Mouse (Mus musculus): ENCODE measurements around the gene Zfp281. TPM values are rescaled to one million over a fixed set of nuclear protein-coding genes. Genes with fewer than 3 reads are reported as not detected.

Gene Zfp281
- polyA plus RNA-seq (2012; rRNA removed): 3.6 and 4.6 TPM in 2 replicates

DNA sequence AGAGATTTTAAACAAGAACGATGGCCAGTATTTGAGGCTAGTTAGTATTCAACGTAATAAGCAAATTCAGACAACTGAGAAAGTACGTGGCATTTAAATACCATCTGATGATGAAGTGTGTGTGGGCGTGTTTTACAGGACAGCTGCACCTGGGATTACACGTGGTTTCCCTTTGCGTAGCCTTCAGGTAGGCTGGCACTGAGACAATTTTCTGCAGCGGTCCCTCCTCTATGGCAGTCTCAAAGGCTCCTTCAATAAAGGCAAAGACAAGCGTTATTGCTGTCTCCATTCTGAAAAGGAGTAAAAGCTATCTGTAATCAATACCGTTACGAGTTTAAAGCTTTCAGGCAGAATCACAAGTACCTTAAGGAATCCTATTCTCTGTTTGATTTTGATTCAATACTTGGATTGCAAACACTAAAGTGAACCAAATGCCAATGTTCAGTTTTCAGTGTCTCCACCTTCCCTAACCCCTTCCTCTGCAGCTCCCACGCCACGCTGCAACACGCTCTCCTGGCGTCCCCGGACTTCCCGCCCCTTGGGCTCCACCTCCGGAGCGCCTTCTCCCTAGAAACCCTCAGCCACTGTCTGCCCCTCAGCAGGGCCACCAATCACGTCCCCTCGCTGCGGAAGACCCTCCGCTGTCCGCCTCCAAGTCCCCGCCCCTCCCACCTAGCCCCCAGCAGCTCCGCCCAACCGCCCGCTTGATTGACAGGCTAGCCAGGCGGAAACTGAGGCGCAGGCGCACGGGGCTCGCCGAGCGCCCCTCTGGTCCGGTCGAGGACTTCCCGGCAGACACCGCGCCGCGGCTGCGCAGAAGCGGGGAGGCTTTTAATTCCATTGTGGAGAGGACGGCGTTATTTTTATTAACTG is at the start of gene Zfp281:
TSS of gene Zfp281 (plus strand) at position 756 of the 873 bp plus-strand sequence.
- no peak for TF ChIP-seq CTCF (IDR thresholded peaks at IDR 0.05; ENCODE audit: insufficient read depth, low read length)
- TF ChIP-seq POLR2A (IDR thresholded peaks at IDR 0.05; ENCODE audit: borderline replicate concordance, extremely low read depth, low read depth, low read length): peak; percentile 54; the same call in 1 of the 2 replicates

DNA sequence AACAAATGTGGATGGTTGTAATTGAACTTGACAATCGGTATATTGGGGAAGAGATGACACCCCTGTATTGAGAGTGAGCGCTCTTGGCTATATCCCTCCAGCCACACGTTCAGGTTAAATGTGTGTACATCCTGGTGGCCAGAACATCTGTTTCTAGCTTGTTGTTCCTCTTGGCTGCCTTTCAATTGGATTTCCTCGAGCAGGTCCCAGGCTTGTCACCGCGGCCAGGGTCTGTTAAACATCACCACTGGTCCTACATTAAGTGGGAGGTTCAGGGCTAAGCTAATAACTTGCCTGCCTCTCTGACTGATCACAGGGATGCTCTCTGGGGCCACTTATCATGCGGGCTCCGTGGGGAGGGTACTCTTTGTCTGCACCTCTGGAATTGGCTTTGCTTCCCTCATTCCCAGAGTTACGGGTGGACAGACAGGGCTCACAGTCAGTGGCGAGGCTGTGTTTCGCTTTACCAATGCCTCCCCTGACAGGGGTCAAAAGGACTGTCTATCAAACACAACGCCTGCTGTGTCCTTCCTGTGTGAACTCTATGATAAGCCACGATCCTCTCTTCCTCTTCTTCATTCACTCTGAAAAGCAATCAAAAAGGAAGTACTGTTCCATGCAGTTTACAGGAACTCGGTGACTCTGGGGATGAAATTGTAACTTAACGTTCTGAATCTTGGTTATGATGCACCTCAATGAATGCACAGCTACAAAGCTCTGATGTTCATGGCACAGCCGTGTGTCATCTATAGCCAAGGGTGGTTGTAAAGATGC is 46.6 kb upstream of the Zfp281 start:
- no peak for DNase-seq
- Histone ChIP-seq H3K4me1 (ENCODE audit: control insufficient read depth, insufficient read depth, low read length) (0 out of 2 replicates have a peak, but pooled peaks cover 2% of the 10 kb centered on the region), H3K4me3 (replicated peaks; ENCODE audit: extremely low read depth, low read depth, low read length) (no peak overlapping the region)
- 34% methylated on average over 16 of the region's 16 CpGs for WGBS
- TF ChIP-seq POLR2A (IDR thresholded peaks at IDR 0.05; ENCODE audit: borderline replicate concordance, extremely low read depth, low read depth, low read length) (no peak), CTCF (IDR thresholded peaks at IDR 0.05; ENCODE audit: insufficient read depth, low read length) (no peak)

More for the DNA sequence above, at the start of gene Zfp281:
- peaks cover 23% of the 10 kb centered on the region for H3K4me1 ChIP-seq (ENCODE audit: control insufficient read depth, insufficient read depth, low read length)
- peak within 1 kb of the TSS; percentile 83 for H3K4me3 ChIP-seq (replicated peaks; ENCODE audit: extremely low read depth, low read depth, low read length)
- 2% methylated on average over 45 of the region's 45 CpGs for WGBS
- peak; percentile 94 for DNase-seq

DNA sequence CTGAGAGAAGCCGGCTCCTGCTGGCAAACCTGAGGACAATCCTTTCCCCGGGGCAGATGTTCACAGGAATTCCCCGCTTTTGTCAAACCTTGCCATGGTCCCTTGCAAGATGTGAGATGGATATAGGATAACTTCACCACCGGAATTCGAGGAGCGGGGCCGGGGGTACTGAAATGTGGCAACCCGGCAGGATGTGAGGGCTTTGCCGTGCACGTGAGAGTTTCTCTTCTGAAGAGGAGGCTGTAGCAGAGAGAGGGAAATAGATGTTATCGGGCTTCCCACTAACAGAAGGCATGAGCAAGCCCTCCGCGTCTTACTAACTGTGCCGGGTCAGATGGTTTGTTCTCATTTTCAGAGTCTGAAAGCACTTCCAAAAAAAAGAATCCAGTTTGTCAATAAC is 45.3 kb upstream of the Zfp281 start:
- 72% methylated on average over 14 of the region's 14 CpGs for WGBS
- no peak for DNase-seq
- no peak overlapping the region for H3K4me3 ChIP-seq (replicated peaks; ENCODE audit: extremely low read depth, low read depth, low read length)
- TF ChIP-seq CTCF (IDR thresholded peaks at IDR 0.05; ENCODE audit: insufficient read depth, low read length) (no peak), POLR2A (IDR thresholded peaks at IDR 0.05; ENCODE audit: borderline replicate concordance, extremely low read depth, low read depth, low read length) (no peak)
- 0 out of 2 replicates have a peak, but pooled peaks cover 2% of the 10 kb centered on the region for H3K4me1 ChIP-seq (ENCODE audit: control insufficient read depth, insufficient read depth, low read length)

DNA sequence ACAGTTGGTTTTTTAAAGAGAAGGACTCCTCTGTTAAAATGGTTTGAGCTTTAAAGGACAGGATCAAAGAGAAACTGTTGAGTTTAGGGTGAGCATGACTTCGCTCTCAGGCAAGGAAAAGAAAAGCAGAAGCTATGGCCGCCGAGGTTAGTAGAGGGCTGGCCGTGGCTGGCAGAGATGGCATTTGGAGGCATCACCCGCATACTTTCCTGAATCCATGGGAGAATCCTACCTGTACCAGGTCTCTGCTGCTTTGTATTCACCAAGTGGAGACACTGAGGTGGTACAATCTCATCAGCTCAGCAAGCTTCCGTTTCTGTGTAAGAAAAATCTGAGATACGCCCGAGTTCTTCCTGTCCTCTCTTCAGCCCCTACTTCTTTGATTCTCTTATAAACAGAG is 44.4 kb upstream of the Zfp281 start:
- 52% methylated on average over 8 of the region's 8 CpGs for WGBS
- TF ChIP-seq CTCF (IDR thresholded peaks at IDR 0.05; ENCODE audit: insufficient read depth, low read length) (no peak), POLR2A (IDR thresholded peaks at IDR 0.05; ENCODE audit: borderline replicate concordance, extremely low read depth, low read depth, low read length) (no peak)
- no peak for DNase-seq
- no peak overlapping the region for H3K4me3 ChIP-seq (replicated peaks; ENCODE audit: extremely low read depth, low read depth, low read length)
- 0 out of 2 replicates have a peak, but pooled peaks cover 2% of the 10 kb centered on the region for H3K4me1 ChIP-seq (ENCODE audit: control insufficient read depth, insufficient read depth, low read length)

DNA sequence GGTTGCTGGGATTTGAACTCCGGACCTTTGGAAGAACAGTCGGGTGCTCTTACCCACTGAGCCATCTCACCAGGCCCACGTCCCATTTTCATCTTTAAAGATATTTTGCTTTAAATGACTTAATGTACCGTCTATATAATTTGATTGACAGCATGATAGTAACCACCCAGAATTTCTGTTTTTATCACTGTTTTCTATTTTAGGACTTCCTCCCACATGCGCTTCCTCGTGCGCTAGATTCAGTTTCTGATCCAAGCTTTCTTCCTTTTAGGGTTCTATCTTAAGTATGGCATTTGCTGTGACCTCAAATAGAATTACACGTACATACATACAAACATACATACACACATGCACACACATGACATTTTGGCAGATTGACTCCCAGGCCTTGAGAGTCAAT is 42.9 kb upstream of the Zfp281 start:
- no peak for DNase-seq
- Histone ChIP-seq H3K4me1 (ENCODE audit: control insufficient read depth, insufficient read depth, low read length) (0 out of 2 replicates have a peak, but pooled peaks cover 2% of the 10 kb centered on the region), H3K4me3 (replicated peaks; ENCODE audit: extremely low read depth, low read depth, low read length) (no peak overlapping the region)
- WGBS: 72% methylated on average over 8 of the region's 8 CpGs
- TF ChIP-seq POLR2A (IDR thresholded peaks at IDR 0.05; ENCODE audit: borderline replicate concordance, extremely low read depth, low read depth, low read length): no peak
- no peak for TF ChIP-seq CTCF (IDR thresholded peaks at IDR 0.05; ENCODE audit: insufficient read depth, low read length)

DNA sequence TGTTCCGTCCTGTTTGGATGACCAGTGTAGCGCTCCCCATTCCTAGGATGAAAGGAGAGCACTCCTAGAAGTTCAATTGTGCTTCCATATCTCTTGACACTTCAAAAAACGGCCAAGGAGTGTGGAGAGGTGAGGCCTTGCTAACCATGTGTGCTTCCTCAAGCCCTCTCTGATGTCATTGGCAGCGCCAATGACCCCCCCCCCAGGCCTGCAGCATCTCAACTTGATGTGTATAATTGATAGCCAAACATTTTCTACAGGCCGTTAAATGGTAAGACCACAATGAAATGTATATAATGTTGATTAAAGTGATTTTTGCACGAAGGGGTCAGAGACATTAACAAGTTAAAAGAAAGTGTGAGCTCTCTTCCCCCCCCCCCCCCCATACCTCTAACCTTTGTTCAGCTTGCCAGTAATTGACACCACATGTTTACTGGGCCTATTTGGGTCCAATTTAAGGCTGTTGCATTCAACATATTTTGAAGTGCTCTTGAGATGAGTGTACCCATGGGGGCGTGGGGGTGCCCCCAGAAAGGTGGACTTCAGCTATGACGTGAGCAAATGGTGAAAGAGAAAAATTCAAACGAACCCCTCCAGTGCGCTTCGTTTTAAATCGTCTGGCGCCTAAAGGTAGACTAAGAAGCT is 36.8 kb upstream of the Zfp281 start:
- TF ChIP-seq POLR2A (IDR thresholded peaks at IDR 0.05; ENCODE audit: borderline replicate concordance, extremely low read depth, low read depth, low read length) (no peak), CTCF (IDR thresholded peaks at IDR 0.05; ENCODE audit: insufficient read depth, low read length) (no peak)
- DNase-seq: no peak
- Histone ChIP-seq H3K4me3 (replicated peaks; ENCODE audit: extremely low read depth, low read depth, low read length) (no peak overlapping the region), H3K4me1 (ENCODE audit: control insufficient read depth, insufficient read depth, low read length) (no peaks in the 10 kb centered on the region)
- WGBS: 81% methylated on average over 13 of the region's 13 CpGs

DNA sequence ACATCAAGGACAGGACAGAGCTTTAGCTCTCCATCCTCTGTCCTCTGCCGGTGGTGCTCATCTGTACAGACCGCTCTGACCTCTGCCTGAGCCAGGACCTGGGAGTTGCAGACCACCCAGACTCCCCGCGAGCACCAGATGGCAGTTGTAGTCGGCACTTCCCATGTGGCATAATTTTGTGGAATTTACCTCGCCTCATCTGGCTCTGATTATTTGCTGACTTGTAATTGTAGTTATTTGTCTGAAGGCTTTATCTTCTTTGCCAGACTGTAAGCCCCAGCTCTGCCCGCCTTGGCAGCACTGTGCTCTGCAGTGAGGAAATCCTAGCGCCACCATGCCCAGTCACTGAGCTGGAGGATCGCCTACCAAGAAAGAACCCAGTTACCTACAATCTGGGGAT is 35.8 kb upstream of the Zfp281 start:
- DNase-seq: no peak
- H3K4me1 ChIP-seq (ENCODE audit: control insufficient read depth, insufficient read depth, low read length): no peaks in the 10 kb centered on the region
- TF ChIP-seq CTCF (IDR thresholded peaks at IDR 0.05; ENCODE audit: insufficient read depth, low read length): no peak
- TF ChIP-seq POLR2A (IDR thresholded peaks at IDR 0.05; ENCODE audit: borderline replicate concordance, extremely low read depth, low read depth, low read length): no peak
- 25% methylated on average over 9 of the region's 9 CpGs for WGBS
- no peak overlapping the region for H3K4me3 ChIP-seq (replicated peaks; ENCODE audit: extremely low read depth, low read depth, low read length)

DNA sequence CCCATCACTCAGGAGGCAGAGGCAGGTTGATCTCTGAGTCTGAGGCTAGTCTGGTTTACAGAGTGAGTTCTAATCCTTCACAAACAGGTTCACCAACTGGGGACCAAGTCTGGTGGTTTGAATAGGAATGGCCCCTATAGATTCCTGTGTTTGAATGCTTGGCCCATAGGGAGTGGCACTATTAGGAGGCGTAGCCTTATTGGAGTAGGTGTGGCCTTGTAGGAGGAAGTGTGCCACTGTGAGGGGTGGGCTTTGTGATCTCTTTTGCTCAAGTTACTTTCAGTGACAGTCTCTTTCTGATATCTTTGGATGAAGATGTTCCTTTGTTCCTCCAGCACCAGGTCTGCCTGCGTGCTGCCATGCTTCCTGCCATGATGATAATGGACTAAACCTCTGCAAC is 32.0 kb upstream of the Zfp281 start:
- 99% methylated on average over 2 of the region's 2 CpGs for WGBS
- DNase-seq: no peak
- no peak for TF ChIP-seq CTCF (IDR thresholded peaks at IDR 0.05; ENCODE audit: insufficient read depth, low read length)
- H3K4me1 ChIP-seq (ENCODE audit: control insufficient read depth, insufficient read depth, low read length): no peaks in the 10 kb centered on the region
- H3K4me3 ChIP-seq (replicated peaks; ENCODE audit: extremely low read depth, low read depth, low read length): no peak overlapping the region

DNA sequence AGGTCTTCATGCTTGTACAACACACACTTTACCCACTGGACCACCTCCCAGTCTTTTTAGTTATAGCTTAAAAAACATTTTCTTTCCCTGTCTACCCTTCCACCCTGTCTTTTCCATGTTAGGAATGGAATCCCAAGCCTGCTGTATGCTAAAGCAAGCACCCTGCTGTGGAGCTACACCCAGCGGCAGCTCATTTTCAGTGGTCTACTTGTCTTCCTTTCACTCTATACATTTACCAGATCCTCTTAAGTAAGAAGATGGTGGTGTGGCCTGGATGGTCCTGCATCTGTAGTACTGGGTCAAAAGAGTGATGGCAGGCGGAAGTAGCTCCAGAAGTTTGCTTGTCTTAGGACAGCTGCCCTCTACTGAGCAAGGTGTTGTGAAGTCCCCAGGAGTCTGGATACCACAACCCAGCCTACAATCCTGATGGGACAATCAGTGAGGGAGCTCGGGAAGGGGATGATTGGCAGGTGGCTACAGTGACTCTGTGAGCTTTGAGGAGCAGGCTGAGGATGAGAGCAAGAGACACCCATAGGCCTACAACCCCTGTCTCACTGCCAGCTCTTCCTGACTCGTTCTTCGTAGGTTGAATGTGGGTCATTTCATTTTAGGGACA is 30.4 kb upstream of the Zfp281 start:
- Histone ChIP-seq H3K4me3 (replicated peaks; ENCODE audit: extremely low read depth, low read depth, low read length) (no peak overlapping the region), H3K4me1 (ENCODE audit: control insufficient read depth, insufficient read depth, low read length) (no peaks in the 10 kb centered on the region)
- 93% methylated on average over 5 of the region's 5 CpGs for WGBS
- no peak for DNase-seq
- TF ChIP-seq CTCF (IDR thresholded peaks at IDR 0.05; ENCODE audit: insufficient read depth, low read length) (no peak), POLR2A (IDR thresholded peaks at IDR 0.05; ENCODE audit: borderline replicate concordance, extremely low read depth, low read depth, low read length) (no peak)

Data from lung, adult 2 months (tissue).